Mouse (Mus musculus) 3134 (cell line): ENCODE results near the gene Zfp653.
A peak's percentile ranks its signal among the peaks of the same experiment; 100 is the strongest.
"Not testable (repeated sequence)": the region's sequence is repeated elsewhere in the genome, so short reads cannot be mapped to it uniquely, and the experiment has no call there.

Experiments
- DNase-seq: peaks from one replicate; pipeline ENCODE4 v3.0.0-alpha.2; 2011; ENCODE audit warnings: low spot score; ENCODE audit not compliant: insufficient read length; ENCODE audit errors: extremely low read depth

Zfp653 gene

DNA sequence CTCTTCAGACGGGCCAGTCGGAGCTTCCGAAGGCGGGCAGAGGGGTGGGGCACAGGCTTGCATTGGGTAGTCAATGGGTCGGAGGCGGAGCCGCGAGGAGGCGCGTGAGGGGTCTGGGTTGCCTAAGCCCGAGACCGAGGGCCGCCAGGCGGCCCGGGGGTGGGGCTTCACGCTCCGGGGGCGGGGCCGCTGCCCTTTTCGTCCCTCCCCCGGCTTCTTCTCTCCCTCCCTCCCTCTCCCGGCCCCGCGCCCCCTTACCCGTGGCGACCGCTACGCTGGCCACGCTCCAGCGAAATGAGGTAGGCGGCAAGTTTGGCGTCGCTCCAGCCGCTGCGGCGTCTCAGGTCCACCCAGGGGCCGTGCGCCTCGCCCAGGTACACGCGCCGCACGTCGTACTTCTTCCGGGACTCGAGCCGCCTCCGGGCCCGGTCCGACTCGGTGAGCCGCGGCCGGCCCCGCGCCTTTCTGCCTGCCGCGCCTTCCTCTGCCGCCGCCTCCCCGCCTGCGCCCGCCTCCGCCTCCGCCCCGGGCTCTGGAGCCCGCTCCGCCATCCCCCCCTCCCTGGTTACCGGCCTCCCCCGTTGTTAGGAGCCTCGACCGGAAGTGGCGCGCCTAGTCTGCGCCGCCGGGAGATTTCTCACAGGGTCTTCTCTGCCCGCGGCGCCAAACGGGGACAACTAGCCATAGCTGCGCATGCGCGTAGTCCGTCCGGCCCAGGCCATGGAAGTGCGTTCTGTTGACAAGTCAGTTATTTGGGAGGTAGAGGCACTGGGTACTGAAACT is at the start of gene Zfp653, which contains the start of gene Gm49318:
TSS of gene Zfp653 (minus strand) at position 586 of the 783 bp plus-strand sequence.
TSS of gene Gm49318 (minus strand) at position 469 of the 783 bp plus-strand sequence.
- DNase-seq, result peak; percentile 98

DNA sequence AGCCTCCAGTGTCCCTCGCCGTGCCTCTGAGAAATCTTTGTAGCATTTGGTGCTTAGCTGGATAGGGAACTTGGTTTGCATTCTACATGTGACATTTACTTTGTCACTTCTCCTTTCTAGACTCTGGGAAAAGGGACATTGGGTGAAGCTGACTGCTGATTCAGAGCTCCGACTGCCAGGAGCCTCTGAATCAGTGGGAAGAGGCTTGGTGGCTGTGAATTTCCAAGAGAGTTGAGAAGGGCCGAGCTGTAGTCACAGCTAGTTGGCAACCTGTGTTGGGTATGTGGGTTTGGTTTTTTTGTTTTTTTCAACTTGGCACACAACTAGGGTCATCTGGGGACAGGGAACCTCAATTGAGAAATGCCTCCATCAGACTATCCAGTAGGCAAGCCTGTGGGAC is 48.4 kb upstream of the Zfp653 start:
- no peak for DNase-seq

DNA sequence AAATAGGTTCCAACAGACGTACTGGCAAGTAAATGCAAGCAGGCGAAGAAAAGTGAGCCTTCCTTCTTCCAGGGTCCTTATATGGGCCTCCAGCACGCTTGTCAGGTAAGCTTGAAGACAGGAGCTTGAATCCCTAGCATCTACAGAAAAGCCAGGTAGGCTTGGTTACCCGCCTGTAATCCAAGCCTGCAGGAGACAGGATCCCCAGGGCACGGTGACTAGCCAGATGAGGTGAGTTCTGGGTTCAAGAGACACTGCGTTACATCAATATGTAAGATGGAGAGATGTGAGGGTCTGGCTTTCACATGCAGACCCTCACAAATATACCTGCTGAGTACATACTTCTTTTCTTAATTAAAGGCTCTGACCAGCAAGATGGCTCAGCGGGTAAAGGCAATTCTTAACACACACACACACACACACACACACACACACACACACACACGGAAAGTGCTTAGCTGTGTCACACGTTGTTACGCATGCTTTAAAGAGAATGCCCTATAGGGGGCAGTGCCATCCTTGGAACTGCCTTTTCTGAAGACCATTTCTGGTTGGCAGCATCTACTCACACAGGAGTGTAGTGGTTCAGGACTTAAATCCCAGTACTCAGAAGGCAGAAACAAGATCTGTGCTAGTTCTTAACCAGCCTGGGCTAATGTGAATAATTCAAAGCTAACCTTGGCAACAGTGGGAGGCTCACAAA is 46.7 kb upstream of the Zfp653 start:
- DNase-seq, result peak; percentile 61

DNA sequence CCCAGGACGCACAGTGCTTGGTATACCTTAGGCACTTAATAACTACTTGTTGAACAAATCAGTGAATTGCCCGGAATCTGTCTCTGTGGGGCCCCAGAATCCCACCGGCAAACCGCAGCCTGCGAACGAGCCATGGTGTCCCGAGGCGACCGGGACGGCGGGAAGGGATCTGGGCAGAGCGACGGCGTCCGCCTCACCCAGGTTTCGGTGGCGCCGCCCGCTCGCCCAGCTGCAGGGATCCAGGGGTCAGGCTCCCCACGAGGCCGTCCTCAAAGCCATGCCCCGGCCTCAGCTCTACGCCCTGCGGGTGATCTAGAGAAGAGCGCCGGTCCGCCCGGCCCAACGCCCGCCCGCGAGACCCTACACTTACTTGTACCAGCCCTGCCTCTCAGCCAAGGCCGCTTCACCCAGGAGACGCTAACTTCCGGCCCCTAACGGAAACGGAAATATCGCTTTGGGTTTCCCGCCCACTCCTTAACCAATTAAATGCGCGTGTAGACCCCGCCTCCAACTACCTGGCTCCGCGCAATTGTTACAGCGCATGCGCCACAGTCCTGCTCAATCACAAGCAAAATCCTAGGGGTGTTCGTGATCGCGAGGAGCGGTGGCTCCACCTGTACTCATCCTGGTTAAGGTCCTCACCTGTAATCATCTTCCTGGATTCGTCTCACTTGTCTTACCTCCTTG is 45.7 kb upstream of the Zfp653 start, which contains the start of gene Elof1:
TSS of gene Elof1 (minus strand) at position 433 of the 687 bp plus-strand sequence.
- peak; percentile 84 for DNase-seq

DNA sequence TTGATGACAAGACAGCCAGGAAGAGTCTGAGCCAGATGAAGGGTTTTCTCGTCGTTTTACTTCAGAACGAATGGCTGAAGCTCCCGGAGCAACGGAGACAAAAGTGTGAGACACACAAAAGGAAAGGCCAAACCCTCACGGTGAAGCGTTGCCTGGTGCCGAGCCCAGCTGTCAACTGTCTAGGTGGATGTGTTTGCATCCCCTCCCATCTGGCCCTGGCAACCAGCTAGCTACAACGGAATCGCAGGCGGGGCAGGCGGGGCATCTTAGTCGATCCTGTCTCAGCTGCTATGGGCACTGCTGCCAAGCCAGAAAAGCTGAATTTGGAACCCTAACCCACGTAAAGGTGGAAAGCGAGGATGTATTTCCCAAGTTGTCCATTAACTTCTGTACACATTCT is 44.9 kb upstream of the Zfp653 start:
- no peak for DNase-seq

DNA sequence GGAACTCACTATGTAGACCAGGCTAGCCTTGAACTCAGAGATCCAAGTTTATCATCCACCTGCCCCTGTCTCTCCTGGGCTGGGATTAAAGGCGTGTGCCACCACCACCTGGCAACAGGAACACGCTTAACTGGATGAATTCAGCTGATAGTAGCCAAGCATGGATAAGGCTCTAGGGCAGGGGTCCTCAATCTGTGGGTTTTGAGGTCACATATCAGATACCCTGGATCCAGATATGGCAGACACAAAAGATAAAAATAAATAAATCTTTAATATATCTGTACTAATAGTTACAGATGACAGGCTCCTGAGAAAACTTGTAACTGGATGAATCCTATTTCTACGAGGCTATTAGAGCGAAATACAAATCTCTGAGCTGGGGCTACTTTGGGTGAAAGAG is 44.5 kb upstream of the Zfp653 start:
- no peak for DNase-seq

DNA sequence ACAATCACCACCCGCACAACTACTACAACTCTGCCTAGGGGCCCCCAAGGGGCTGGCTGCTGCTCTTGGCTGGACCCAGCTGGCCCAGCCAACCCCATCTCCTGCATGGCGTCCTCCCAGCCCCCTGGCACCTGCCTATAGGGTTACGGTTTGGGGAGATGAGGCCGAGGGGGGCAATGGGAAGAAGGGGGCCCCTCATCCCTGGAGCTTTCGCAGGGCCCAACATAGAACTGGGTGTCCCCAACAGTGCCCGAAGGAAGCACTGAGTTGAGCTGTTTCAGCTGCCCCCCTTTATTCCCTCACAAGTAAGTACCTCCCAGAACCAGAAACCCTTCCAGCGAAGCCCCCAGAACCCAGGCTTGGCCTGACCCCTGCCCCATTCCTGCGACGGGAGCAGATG is 37.0 kb upstream of the Zfp653 start:
- no peak for DNase-seq

- no peak for DNase-seq
These were observed 28.7 kb upstream of the Zfp653 start for GRCm38 (mm10) chr9:22099922-22100321.

DNA sequence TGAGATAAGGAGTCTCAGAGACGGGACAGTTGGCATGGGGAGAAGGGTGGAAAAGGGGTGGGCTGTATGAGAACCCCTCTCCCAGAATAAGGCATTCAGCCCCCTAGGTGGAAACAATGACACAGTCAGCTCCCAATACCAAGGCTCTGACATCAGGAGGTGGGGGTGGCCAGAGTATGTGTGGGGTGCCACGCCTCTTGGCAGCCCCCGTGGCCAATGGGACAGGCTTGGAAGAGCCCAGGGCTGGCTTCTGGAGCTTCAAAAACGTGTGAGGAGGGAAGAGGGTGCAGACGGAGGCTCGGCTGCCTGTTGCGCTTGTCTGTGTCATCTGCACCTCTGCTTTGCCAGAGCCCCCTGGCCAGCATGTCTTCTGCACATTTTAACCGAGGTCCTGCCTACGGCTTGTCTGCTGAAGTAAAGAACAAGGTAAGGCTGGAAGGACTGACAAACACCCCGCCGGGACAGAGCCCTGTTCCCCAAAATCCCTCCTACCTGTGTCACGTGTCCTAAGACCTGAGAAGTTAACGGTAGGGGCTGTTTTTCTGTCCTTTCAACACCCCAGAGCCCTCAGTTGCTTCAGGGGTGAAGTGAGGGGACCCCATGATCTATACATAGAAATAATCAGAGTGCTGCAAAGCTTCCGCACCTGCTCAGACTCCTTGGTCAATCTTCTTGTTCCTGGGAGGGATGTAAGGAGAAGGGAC is 28.0 kb upstream of the Zfp653 start, which contains the start of gene Cnn1:
TSS of gene Cnn1 (plus strand) at position 224 of the 704 bp plus-strand sequence.
- DNase-seq, result no peak

- DNase-seq, result peak; percentile 91
These were observed 24.7 kb upstream of the Zfp653 start for GRCm38 (mm10) chr9:22095854-22096307.

DNA sequence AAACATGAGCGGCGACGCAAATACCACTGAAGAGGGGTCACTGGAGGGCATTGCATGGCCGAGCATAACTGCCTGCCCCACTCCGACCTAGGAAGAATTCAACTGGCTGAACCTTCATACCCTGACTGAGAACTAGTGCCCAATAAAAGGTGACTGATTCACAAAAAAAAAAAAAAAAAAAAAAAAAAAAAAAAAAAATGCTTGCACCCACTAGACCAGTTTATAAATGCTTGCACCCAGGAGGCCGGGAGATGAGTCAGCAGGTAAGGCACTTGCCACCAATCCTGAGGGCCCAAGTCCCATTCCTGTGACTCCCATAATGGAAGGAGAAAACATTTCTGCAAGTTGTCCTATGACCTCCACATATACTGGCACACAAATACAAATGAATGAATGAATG is 21.6 kb upstream of the Zfp653 start:
- DNase-seq, result no peak

GRCm38 (mm10) chr9:22089986-22090385 is 18.8 kb upstream of the Zfp653 start:
- peak; percentile 51 for DNase-seq

GRCm38 (mm10) chr9:22089281-22089680 is 18.1 kb upstream of the Zfp653 start:
- DNase-seq, result no peak

- no peak for DNase-seq
These were observed 15.9 kb upstream of the Zfp653 start for GRCm38 (mm10) chr9:22087034-22087618.

DNA sequence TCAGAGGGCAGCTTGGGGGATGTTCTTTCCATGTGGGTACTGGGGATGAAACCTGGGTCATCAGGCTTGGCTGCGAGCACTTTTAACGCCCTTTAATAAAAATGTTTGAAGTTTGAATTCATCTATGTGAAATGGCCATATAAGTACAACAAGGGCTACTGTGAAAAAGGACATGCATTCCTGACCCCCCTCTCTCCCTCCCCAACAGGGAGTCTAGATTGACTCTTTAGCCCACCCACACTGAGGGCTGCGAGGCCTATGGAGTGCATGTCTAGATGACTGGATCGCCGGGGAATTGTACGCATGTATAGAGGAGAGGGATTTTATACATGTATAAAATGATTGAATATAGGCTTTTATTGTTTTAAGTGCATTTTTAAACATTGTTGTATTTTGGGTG is 14.8 kb upstream of the Zfp653 start:
- DNase-seq, result no peak

DNA sequence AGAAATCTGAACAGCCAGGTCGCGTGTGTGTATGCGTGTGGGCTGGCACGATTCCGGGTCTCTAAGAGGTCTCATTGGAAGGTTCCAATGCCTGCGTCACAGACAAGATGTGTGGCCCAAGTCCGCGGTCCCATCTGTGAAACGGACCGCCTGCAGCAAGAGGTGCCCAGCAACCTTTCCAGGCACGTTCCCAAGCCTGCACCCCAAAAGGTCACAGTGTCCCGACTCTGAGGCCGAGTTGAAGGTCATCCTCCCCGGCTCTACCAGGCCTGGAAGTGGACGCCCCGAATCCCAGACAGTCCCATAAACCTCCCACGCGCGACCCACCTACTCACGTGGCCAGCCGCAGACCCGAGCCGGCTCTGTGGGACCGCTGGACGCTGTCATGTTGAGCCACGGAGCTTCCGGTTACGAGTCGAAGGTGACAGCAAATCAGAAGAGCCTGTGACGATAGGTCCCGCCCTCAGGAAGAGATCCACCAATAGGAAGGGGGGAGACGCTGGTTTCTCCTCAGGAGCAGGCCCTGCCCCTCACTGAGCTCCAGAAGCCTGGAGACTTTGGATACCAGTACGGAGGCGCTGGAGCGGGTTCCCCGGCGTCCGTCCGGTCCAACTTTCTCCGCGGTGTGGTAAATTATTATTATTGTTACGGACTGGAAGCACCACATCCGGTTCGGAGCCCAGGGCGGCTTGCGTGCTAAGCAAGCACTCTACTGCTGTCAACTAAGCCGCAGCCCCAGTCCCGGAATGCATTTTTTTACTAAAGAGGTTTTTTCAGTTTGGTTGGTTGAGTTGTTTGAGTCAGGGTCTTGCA is 14.1 kb upstream of the Zfp653 start, which contains the start of gene Ecsit:
TSS of gene Ecsit (minus strand) at position 417 of the 813 bp plus-strand sequence.
- DNase-seq, result peak; percentile 90

GRCm38 (mm10) chr9:22084667-22085021 is 13.5 kb upstream of the Zfp653 start:
- no peak for DNase-seq

GRCm38 (mm10) chr9:22076223-22076622 is 5.0 kb upstream of the Zfp653 start:
- DNase-seq, result no peak

DNA sequence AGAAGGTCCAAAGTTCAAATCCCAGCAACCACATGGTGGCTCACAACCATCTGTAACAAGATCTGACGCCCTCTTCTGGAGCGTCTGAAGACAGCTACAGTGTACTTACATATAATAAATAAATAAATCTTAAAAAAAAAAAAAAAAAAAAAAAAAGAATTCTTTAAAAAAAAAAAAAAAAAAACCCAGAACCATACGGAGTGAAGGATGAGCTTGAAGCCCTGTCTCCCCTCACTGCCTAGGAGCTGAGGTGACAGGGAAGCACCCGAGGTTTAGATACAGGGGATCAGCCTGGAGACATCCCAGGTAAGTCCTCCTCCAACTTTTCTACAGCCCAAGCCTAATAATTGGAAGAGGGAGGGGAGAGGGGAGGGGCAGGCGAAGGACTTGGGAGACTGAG is 4.6 kb upstream of the Zfp653 start:
- not testable (repeated sequence) for DNase-seq
